Mouse (Mus musculus) C2C12 (cell line): ENCODE results near the gene Nxph4. TPM values are rescaled to one million over a fixed set of nuclear protein-coding genes. Genes with fewer than 3 reads are reported as not detected.
A peak's percentile ranks its signal among the peaks of the same experiment; 100 is the strongest.

Experiments
- H3K27me3 ChIP-seq: one replicate; pipeline ENCODE4 v1.6.1; 2011; ENCODE audit not compliant: control insufficient read depth, insufficient read depth, insufficient read length
- H3K36me3 ChIP-seq: one replicate; pipeline ENCODE4 v1.6.1; 2011; ENCODE audit not compliant: control insufficient read depth, insufficient read depth
- H3K4me3 ChIP-seq: one replicate; pipeline ENCODE4 v1.5.1; 2011; ENCODE audit warnings: mild to moderate bottlenecking, control low read depth; ENCODE audit not compliant: poor library complexity, insufficient read depth, severe bottlenecking
- H3K79me2 ChIP-seq: one replicate; pipeline ENCODE4 v1.6.1; 2011; ENCODE audit not compliant: control insufficient read depth, insufficient read depth
- H3K79me3 ChIP-seq: one replicate; pipeline ENCODE4 v1.6.1; 2011; ENCODE audit warnings: low read depth, control low read depth
- H3ac ChIP-seq: one replicate; pipeline ENCODE3; 2011; ENCODE audit warnings: low read depth; ENCODE audit not compliant: control insufficient read depth, insufficient read length
- CEBPB ChIP-seq: IDR thresholded peaks from one replicate; pipeline ENCODE4 v1.6.1; 2011; ENCODE audit warnings: low read depth, mild to moderate bottlenecking, control low read depth, moderate library complexity
- CTCF ChIP-seq: IDR thresholded peaks from one replicate; pipeline ENCODE4 v1.5.1; 2011; ENCODE audit not compliant: control insufficient read depth, insufficient read depth, insufficient read length
- FOSL1 ChIP-seq: IDR thresholded peaks from one replicate; pipeline ENCODE4 v1.8.0; 2011; ENCODE audit warnings: mild to moderate bottlenecking, low read length; ENCODE audit not compliant: poor library complexity, insufficient read depth, severe bottlenecking
- MAX ChIP-seq: IDR thresholded peaks from one replicate; pipeline ENCODE4 v1.6.1; 2011; ENCODE audit warnings: mild to moderate bottlenecking, control low read depth
- MYOD1 ChIP-seq: IDR thresholded peaks from one replicate; pipeline ENCODE4 v1.6.1; 2011; ENCODE audit warnings: low read depth; ENCODE audit not compliant: control insufficient read depth, insufficient read length
- MYOG ChIP-seq: IDR thresholded peaks from one replicate; pipeline ENCODE4 v1.6.1; 2011; ENCODE audit not compliant: control insufficient read depth, insufficient read length; ENCODE audit errors: extremely low read depth
- USF1 ChIP-seq: IDR thresholded peaks from one replicate; pipeline ENCODE4 v1.6.1; 2011; ENCODE audit warnings: low read depth, mild to moderate bottlenecking, control low read depth, moderate library complexity
- polyA plus RNA-seq: library from polyadenylated mRNA; unstranded; fragments of >200 nt; fragmentation: generic; extraction: Trizol; gene quantifications from one replicate; pipeline ENCODE4 v1.2.1, GENCODE M21; 2012; ENCODE audit warnings: missing spikeins

Nxph4 gene
- polyA plus RNA-seq, 1 experiment: 1.2 TPM

DNA sequence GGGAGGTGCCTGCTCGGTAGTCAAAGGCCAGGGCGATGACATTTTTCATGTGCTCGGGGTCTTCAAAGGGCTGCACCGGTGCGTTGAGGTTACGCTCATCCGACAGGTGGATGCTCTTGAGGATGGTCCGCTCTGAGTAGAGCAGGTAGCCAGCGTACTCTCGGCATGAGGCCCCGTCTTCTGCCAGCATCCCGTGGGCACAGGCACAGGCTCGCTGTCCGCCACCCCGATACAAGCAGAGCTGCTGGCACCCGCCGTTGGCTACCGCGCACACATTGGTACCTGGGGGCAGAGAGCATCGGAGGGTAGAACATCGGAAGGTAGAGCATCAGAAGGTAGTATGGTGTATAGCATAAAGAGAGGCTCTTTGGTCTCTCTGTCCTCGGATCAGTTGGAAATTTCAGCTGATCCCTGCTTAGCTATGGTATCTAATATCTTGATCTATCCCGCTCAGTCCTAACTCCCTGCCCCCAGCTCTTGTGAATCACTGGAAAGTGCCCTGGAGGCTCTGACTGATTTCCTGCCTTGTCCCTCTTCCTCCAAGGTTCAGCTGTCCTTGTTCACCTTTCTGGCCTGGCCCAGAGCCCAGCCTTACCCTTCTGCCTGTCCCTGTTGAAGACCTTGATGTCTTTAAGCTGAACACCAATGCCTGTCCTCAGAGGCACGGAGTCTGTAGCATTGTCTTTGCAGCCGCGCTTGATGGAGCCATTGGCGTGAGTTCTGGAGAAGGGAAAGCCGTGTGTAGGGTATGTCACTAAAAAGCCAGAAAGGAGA lies 32.4 kb upstream of the Nxph4 start:
- Histone ChIP-seq H3K79me3 (peaks cover under 1% of the 10 kb centered on the region), H3K79me2 (no peaks in the 10 kb centered on the region), H3ac (no peak overlapping the region), H3K36me3 (peaks cover 93% of the 10 kb centered on the region), H3K4me3 (no peak overlapping the region), H3K27me3 (no peaks in the 10 kb centered on the region)
- TF ChIP-seq MAX (no peak), FOSL1 (no peak), MYOD1 (no peak), USF1 (no peak), CTCF (no peak), MYOG (no peak), CEBPB (no peak)

DNA sequence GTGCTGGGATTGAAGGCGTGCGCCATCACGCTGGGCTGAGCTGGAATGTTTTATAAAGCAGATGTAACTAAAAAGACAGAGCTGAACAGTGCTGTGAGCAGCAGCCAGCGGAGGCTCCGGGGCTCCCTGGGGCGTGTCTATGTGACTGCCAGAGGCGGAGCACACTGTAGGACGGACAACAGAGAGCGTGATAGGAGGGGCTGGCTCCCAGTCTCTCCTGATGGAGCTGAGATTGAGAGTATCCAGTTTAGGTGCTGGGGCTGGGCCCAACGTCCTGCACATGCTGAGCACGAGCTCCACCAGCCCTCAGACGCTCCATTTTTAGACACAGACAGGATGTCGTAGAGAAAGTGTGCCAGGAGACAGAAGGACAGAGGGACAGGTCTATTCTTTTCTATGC lies 29.9 kb upstream of the Nxph4 start:
- Histone ChIP-seq H3K79me2 (no peaks in the 10 kb centered on the region), H3K27me3 (no peaks in the 10 kb centered on the region), H3K36me3 (peaks cover 92% of the 10 kb centered on the region), H3K79me3 (peaks cover 2% of the 10 kb centered on the region), H3ac (no peak overlapping the region), H3K4me3 (no peak overlapping the region)
- no peak for TF ChIP-seq CTCF
- TF ChIP-seq USF1: no peak
- TF ChIP-seq CEBPB: no peak
- no peak for TF ChIP-seq MAX
- no peak for TF ChIP-seq MYOD1
- TF ChIP-seq FOSL1: no peak
- TF ChIP-seq MYOG: no peak

DNA sequence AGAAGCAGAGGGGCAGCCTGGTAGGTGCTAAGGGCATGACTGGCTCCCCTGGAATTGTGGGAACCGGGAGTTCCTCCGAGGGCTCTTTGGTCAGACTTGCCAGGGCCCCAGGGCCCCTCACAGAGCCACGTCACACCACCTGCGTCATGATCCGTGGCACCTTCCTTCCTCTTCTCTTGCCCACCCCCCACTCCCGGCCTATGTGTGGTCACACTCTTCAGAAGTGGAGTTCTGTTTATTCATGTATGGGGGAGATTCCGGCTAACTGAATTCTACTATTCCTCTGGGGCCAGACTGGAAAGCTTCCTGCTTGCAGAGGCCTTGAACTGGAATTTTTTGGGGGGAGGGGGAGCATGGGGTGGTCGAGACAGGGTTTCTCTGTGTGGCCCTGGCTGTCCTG lies 29.5 kb upstream of the Nxph4 start:
- Histone ChIP-seq H3ac (no peak overlapping the region), H3K36me3 (peaks cover 92% of the 10 kb centered on the region), H3K79me2 (no peaks in the 10 kb centered on the region), H3K27me3 (no peaks in the 10 kb centered on the region), H3K79me3 (peaks cover 2% of the 10 kb centered on the region), H3K4me3 (no peak overlapping the region)
- no peak for TF ChIP-seq MYOG

DNA sequence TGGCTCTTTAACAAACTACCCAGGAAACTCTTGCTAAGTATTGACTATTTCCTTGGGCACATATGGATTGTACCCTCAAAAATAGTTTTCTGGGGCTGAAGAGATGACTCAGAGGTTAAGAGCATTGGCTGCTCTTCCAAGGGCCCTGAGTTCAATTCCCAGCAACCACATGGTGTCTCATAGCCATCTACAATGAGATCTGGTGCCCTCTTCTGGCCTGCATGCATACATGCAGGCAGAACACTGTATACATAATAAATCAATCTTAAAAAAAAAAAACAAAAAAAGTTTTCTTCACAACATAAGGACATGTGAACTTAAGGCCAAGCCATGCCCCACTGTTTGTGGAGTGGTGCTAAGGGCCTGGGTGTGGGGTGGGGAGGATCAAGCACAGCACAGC lies 26.8 kb upstream of the Nxph4 start:
- TF ChIP-seq CTCF (no peak), MAX (no peak), CEBPB (no peak), FOSL1 (no peak), MYOG (no peak), MYOD1 (no peak)
- H3K79me3 ChIP-seq: peaks cover 2% of the 10 kb centered on the region
- no peak overlapping the region for H3ac ChIP-seq
- H3K27me3 ChIP-seq: no peaks in the 10 kb centered on the region
- no peaks in the 10 kb centered on the region for H3K79me2 ChIP-seq
- no peak overlapping the region for H3K4me3 ChIP-seq
- peaks cover 91% of the 10 kb centered on the region for H3K36me3 ChIP-seq

DNA sequence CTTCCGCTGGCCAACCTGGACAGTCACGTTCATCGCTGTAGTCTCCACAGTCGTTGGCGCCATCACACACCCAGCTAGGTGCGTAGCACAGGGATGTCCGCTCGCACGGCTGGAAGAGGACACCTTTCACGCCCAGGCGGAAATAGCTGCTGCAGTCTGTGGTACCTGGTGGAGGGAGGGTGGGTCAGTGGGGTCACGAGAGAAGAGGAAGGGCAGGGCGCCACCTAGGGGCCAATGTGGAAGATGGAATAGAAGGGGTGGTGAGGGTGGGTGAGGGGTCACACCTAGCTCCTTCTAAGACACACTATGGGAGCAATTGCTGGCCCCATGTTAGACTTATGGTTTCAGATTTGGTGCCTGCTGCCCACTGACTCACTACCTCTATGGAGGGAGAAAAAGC lies 23.0 kb upstream of the Nxph4 start:
- Histone ChIP-seq H3K79me3 (peaks cover 2% of the 10 kb centered on the region), H3K79me2 (no peaks in the 10 kb centered on the region), H3K36me3 (peaks cover 94% of the 10 kb centered on the region), H3K27me3 (no peaks in the 10 kb centered on the region), H3ac (no peak overlapping the region), H3K4me3 (no peak overlapping the region)
- TF ChIP-seq FOSL1: no peak
- no peak for TF ChIP-seq MYOG
- no peak for TF ChIP-seq CEBPB
- no peak for TF ChIP-seq CTCF

DNA sequence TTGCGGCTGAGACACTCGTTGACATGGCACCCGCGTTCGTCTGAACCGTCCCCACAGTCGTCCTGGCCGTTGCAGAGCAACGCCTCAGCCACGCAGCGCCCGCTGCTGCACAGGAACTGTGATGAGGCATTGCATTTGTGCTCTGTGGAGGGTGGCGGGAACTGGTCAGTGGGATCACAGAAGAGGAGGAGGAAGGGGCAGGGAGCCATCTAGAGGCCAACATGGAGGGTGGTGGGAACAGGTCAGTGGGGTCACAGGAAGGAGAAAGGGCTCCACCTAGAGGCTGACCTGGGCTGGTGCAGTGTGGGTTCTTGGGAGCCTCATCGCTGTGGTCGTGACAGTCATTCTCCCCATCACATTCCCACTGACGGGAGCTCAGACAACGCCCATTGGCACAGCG lies 21.3 kb upstream of the Nxph4 start:
- peaks cover 93% of the 10 kb centered on the region for H3K36me3 ChIP-seq

More for the DNA sequence above, 21.3 kb upstream of the Nxph4 start:
- H3ac ChIP-seq: no peak overlapping the region
- no peaks in the 10 kb centered on the region for H3K79me3 ChIP-seq
- H3K79me2 ChIP-seq: no peaks in the 10 kb centered on the region
- no peak overlapping the region for H3K4me3 ChIP-seq
- TF ChIP-seq CTCF (peak; percentile 72), CEBPB (no peak)
- H3K27me3 ChIP-seq: no peaks in the 10 kb centered on the region
